Mouse (Mus musculus) frontal cortex, postnatal 36 days (tissue): ENCODE measurements around the gene Lamtor3.
A peak's percentile ranks its signal among the peaks of the same experiment; 100 is the strongest.
"Not testable (repeated sequence)": the region's sequence is repeated elsewhere in the genome, so short reads cannot be mapped to it uniquely, and the experiment has no call there.

Source experiments
- DNase-seq, 2 experiments: peaks; one replicate each; pipeline ENCODE4 v3.0.0; 2022; ENCODE audit warnings: low spot score in 2 of 2

The Lamtor3 gene

DNA sequence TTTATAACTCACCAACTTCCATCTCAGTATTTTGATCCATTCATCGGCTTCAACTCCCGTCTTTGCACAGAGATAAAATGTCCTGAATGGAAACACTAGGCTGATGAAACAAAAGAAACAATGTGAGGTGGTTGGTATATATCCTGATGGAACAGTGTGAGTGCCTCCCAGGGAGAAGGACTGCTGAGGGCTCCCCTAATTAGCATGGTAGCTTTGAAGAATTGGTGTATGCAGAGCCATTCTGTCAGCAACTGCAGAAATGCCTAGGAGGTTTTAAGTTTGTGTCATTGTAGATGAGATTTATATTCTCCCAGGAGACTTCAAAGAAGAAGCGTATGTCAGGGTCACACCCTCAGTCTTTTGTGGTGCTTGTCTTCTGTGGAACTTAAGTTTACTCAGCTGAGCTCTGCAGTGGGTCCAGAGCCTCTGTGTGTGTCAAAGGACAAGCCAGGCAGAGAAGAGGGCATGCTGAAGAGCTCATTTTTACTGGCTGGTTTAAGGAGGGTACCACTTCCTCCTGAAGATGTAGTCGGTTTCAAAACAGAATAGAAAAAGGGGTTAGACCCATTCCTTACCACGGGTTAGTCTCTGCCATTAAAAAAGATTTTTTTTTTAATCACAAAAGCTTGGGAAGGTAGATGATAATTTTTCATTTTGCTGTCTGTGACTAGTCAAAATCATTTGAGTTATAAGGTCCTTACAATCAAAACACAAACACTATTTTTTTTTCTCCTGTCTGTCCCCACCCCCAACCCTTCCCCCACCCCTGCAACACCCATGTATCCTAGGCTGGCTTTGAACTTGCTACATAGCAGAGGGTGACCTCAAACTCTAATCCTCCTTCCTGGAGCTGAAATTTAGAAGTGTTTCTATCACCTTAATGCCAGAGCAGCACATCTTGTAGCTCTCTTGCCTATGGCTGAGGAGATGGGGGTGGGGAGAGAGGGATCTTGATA lies 17.5 kb downstream of the Lamtor3 start:
- DNase-seq = no peak

DNA sequence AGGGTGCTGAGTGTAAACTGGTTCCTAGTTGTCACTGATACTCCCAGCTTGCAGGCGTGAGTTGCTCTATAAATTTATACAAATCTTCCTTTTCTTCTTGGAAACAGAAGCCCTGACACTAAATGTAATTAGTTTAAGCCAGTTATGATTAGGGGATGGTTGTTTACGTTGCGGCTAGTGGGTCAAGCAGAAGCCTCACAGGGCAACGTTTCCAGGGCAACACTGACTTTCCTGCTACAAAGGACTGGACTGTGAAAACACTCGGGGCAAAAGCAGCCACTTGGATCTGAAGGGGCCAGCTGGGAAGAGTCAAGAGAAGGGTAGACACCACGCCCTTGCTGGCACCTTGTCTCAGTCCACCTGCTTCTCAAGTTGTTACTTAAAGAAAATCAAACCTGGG lies 18.2 kb downstream of the Lamtor3 start:
- no peak for DNase-seq

DNA sequence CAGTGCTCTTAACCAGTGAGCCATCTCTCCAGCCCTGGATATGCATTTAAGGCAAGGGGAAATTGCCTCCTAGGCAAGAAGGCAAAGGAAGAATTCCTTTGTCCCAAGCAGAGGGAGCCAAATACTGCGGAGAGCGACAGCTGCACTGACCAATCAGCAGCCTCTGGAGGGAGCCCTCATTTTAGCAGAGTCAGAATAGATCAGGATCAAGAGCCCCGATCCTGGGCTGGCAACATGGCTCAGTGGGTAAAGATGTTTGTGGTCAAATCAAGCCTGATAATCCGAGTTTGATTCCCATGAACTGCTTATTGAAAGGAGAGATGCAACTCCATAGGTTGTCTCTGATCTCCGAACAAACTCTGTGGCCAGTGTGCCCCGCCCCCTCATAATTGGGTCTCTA lies 20.3 kb downstream of the Lamtor3 start:
- DNase-seq = peak in 1 of 2 experiments; percentile 40

DNA sequence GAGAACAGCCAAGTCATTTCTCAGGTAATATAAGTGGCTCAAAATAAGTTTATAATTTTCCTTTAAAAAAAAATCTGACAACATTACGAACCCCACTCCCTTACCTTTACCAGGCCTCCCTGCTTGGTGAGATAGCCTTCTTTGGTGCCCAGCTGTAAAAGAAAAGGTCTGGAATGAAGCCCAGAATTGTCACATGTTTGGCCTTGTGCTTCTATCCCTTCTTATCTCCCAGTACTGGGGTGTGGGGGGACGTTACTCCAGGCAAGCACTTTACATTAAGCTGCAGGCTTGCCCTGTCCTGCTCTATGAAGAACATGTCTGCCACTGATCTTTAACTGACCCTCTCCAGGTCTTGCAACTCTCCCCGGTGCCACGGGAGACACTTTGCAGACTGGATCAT lies 22.5 kb downstream of the Lamtor3 start:
- no peak for DNase-seq

DNA sequence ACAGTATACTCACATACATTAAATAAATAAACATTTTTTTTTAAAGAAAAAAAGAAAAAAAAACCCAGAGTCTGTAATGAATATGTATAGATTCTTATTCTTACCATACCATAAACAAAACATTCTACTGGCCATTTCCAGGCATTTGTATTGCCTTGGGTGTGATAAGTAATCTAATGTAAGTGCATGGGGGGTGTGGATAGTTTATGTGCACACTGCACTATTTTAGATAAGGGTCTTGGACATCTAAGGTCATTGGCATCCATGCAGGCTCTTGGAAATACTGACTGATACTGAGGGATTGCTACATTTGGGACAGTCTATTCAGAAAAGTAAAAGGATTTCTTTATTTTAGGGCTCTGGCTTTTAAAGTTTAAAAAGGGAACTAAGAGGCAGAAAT lies 23.2 kb downstream of the Lamtor3 start:
- no peak for DNase-seq

DNA sequence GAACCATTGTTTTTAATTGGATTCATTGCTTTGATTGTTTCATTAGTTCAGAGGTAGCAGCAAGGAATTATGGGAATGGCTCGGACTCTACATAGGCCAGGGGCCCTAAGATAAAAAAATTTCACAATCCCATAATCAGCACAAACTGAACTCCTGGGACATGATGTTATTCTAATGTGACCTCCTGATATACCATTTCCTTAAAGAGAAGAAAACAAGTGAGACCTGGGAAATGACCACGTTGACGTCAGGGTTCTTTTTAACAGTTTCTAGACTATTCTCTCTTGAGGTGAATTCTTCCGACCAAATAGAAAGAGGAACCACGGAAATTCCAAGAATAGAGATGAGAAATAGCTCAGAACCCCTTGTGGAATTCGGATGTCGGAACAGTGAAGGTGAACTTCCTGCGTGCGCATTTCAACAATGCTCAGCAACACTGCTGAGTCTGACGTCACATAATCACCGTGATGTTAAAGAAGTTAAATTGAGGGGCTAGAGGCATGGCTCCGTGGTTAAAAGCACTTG lies 23.9 kb downstream of the Lamtor3 start:
- no peak for DNase-seq

DNA sequence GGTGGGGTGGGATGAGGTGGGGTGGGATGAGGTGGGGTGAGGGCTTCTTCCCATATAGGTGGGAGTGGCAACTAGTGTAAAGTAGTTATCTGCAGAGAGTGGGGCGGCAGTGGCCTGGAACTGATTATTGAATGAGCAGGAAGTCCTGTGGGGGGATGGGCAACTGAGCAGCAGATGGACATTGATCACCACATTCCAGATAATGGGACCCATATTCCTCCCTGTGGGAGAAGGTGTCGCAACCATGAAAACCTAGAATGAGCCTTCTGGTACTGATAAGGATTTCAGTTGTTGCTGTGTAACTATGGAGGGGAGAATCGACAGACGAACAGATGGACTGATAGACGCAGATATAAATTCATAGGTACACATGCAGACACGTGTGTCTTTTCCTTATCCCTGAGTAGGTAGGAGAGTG lies 25.4 kb downstream of the Lamtor3 start:
- no peak for DNase-seq

DNA sequence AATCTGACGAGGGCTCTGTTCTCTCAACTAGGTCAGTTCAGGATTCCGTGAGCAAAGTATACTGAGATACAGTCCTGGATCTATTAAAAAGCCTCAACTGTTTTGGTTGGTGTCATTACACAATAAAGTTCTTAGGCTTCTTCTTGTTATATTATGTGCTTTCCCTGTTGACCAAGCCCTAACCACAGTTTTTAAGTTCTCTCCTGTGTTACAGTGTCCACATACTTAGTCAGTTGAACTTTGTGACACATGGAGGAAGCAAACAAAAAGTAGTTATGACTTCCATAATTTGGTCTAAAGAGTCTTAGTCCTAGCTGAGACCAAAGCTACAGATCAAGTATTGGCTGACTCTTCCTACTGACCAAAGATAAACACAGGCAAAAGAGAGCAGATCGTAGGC lies 28.5 kb downstream of the Lamtor3 start:
- DNase-seq = no peak

DNA sequence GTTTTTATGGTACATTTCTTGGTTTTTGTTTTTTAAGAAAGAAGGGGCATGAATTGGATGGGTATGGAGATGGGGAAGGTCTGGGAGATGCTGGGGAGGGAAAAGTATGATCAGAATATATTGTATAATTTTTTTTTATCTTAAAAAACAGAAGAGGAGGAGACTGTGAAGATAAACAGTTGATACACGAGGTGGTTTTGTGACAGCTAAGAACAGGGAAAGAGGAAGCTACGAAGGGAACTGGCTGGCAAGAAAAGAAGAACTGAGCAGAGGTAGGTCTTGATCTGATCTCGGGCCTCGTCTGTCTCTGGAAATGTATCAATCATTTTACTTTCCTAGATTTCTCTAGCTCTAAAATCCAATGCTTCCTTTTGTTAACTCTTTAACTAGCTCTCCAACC lies 29.2 kb downstream of the Lamtor3 start:
- DNase-seq = no peak

DNA sequence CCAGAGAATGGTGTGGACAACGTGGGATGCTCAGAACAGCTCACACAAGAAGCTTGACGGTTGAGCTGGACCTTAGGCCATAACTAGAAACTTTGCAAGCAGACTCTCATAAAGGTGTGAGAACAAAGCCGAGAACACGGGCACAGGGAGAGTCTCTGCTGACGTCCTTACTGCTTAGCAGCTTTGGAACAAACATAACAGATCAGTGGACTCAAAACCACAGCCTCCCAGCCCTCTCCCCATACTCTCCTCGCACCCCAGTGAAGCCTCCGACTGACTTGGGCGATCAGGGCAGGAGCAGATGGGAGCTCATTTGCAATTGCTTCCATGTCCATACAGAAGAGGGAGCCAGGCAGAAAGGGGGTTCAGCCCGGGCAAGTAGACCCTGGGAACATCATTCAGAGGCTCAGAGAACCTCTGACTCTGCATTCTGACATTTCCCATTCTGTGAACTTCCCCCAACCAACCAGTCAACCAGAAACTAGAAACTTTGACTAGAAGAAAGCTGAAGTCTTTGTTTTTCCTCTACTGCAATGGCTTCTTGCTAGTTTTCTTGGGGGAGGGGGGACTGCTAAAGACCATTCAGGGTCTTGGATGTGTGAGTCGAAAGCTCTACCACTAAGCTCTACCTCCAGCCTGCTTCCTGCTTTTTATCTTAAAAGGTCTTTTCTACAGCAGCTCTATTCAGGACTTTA lies 32.0 kb downstream of the Lamtor3 start:
- no peak for DNase-seq

DNA sequence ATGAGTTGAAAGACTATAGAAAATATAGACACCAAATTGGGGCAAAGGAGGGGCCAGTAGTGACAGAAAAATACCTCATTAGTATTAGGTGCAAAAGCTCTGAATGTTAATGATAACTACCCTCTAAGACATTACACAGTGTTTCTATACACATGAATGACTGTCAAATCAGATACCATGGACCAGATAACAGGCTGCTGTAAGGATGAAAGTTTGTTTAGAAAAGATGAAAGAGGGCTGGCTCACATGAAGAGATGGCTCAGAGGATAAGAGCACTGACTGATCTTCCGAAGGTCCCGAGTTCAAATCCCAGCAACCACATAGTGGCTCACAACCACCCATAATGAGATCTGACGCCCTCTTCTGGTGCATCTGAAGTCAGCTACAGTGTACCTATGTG lies 33.0 kb downstream of the Lamtor3 start:
- not testable (repeated sequence) for DNase-seq

DNA sequence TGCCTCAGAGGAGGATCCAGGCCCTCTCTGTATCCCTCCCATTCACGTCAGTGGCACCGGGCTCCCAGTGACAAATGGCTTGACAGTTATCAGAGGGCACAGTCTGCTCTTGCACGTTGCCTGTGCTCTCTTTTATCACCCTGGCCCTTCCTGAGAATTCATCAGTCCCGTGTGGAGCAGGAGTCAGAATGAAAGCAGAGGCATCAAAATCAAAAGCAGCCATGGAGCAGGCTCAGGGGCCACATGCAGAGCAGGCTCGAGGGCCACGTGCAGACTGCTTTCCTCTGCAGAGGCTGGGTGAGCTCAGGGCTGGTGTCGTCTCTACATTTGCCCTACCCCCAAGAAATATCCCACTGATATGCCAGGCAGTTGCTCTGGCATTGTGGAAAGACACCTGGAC lies 33.5 kb downstream of the Lamtor3 start:
- no peak for DNase-seq

DNA sequence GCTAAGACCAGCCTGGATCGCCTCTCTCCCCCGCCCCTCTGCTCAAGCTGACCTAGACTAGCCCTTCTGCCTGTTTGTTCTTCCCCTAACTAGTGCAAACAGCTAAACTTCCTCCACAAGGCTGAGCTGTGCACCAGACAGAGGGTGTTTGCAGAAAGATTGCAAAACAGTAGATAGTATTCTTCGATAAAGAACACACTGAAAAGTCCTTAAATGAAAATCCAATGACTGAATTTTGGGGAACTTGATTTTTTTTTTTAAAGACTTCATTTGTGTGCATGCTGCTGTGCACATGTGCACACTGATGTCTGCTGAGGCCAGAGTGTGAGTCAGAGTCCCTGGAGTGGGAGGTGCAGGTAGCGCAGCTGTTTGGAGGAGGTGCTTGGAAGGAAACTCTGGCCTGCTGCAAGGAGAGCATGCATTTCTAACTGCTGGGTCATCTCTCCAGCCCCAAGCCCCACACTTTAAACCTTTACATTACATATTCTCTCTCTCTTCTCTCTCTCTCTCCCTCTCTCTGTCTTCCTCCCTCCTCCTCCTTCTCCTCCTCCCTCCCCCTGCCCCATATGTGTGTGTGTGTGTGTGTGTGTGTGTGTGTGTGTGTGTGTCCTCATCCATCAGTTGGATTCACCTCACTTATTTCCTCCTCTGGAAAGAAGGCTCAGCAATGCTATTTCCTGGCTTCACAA lies 34.1 kb downstream of the Lamtor3 start:
- DNase-seq = peak; percentile 45 to 47

DNA sequence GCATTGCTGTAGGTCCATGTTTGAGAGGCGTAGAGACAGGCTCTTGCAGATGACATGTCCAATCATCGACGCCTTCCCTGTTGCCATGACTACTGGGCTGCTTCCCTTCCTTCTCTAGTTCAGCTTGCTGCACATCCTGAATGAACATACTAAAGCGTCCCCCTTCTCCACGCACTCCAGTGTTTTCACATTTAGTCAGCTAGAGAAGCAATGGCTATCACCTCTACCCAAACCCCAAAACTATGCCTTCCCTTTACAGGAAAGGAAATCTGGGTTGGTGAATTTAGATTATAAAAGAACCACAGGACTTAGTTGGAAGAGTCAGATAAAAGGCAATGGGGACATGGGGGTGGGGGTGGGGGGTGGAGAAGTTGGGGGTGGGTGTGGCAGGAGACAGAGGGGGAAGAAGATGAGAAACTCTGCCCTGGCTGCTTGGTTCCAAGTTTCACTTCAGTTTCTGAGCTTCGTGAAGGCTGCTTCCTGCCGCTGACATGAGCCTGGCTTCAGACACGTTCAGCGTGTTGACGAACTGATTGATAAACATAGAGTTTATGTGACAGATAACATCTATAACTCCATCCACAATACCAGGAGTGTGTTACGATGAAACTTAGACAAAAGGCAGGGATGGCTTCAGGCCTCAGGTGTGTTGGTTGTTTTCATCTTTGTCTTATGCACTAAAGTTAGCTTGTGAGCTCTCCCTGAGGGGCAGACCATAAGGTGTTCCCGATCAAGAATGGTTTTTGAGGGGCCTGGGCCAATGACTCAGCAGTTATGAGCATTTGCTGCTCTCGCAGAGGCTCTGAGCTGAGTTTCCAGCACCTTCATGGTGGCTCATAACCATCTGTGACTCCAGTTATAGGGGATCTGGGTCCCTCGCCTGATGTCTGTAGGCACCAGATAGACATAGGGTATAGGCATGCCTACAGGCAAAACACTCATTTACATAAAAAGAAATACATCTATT lies 34.9 kb downstream of the Lamtor3 start:
- DNase-seq = peak; percentile 64 to 74

DNA sequence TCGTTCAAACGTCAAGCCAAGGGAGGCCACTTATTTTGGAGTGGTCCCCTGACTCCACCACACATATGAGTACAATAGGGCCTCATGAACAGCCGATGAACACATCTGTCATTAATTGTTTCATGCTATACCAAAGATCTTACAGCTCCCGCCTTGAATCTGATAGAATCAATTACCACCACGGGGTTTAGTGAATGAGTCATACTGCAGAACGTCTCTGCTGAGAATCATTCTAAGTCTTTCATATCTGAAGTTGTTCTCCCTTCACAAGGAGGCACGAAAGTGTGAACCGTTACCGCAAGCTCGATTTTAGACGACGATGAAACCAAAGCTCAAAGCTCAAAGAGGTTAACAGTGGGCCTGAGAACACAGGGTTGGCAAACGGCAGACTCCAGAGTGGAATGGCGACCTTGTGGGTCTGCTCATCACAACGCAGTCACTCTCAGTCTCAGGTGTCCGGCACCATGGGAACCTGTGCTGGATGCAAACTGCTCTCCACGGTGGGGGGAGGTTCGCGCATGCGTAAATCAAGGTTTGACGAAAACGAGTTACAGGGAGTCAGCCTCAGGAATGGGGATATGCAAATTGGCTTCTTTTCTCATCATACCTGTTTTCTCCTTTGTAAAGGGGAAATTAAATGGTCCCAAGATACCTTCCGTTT lies 36.1 kb downstream of the Lamtor3 start:
- DNase-seq = no peak

DNA sequence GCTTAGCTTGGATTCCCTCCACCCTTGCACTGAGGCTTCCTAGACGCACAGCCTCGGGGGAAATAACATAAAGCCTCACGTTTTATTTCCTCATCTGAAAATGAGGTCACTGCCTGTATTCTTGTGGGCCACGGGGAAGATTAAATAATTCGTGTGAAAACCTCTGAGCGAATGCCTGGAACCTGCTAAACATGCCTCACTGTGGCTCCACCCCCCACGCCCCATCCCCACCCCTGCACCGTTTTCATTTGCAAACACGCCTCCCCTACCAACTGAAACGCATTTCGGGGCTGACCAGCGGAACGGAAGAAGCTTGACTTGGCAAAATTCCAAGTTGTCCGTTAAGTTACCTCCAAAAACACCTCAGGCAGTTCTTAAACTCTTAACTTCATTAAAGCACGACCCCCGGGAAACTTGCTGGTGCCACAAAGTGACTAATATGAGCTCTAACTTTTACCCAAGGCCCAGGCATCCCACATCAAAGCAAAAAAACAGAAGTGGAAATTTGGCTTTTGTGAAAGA lies 37.3 kb downstream of the Lamtor3 start:
- no peak for DNase-seq

DNA sequence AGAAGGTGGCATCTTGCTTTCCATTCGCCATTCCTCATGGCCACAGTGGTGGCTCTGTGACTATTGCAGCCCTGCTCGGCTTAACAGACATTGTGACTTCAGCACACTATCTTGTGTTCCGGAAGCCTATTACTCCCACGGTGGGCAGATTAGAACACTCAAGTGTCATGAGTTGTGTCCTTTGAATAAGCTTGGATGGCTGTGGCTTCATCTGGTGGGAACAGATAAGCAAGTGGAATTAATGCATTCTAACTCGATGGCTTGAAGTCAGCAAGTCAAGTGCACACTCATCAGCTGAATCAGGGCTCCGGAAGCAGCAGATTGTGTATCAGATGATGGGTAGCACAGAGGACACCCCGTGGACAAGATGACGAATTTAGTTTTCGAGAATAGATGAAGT lies 39.6 kb downstream of the Lamtor3 start:
- DNase-seq = no peak

DNA sequence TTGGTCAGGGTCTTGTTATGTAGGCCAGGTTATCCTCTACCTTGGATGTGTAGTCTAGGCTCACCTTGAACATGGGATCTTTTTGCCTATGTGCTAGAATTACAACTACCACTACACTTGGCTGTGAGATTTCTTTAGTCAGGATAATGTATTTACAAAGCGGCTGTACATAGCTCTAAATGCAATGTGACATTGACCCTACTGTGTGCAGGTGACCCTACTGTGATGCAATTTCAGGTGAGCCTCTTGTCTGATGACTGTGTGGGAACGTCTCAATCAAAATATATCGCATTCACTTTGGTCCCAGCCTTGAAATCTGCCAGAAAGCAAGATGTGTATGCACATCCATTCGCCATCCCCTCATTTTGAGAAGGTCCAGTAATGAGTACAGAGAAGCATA lies 40.0 kb downstream of the Lamtor3 start:
- DNase-seq = no peak

DNA sequence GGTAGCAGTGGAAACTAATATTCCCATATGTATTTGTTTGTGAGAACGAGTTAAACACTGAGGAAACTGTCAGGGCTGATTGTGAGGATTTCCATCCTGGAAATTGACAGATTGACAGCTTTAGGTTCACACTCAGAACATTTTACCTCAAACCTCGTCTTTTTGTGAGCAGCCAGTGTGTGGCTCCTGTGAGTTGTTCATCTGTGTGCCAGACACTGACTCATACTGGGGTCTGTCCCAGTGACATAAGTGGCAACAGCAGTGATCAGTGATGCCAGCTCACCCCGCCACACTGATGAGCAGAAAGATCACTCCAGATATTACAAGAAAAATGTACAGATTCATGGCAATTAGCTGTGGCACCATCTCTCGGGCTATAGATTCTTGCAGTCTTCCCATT lies 41.1 kb downstream of the Lamtor3 start:
- DNase-seq = no peak

DNA sequence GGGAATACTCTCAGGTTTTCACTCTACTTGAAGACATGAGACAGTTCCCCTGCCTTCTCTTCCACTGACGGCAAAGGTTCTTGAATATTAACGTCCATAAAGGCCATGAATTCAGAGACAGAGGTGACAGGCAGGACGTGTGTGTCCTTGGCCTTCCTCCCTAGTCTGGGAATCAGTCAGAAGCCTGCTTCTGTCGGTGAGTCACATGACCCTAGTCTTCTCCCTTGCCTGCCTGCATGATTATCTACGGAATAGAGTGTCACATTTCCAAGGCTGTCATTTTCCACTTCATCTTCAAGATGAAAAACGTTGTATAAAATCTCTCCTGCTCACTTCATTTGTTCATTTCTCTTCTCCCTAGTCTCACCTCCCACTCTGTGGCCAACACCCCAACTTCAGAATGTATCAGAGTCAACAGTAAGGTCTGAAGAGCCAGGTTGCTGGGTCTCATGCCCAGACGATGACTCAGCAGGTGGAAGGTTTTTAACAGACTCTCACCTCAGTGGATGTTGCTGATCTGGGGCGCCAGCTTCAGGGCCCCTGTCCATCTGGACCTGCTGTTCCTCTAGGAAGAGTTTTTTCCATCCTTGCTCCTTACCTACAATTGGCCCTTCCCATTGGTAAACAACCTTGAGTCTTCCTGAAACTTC lies 43.6 kb downstream of the Lamtor3 start:
- DNase-seq = no peak
